Mouse (Mus musculus) G1E (cell line): ENCODE data around the gene Insc.

Experiments used
- CTCF ChIP-seq: IDR thresholded peaks from 2 replicates; pipeline ENCODE4 v1.5.1; 2012; ENCODE audit warnings: low read depth, low read length, inconsistent platforms, mixed read lengths
- GATA1 ChIP-seq: IDR thresholded peaks from 2 replicates; pipeline ENCODE4 v1.6.1; 2012; ENCODE audit warnings: borderline replicate concordance, low read length, inconsistent platforms, mixed read lengths

- TF ChIP-seq CTCF (no peak), GATA1 (no peak)
These were observed 27.1 kb downstream of the Insc start for GRCm38 (mm10) chr7:114770586-114770985.
